In the genomic region with DNA sequence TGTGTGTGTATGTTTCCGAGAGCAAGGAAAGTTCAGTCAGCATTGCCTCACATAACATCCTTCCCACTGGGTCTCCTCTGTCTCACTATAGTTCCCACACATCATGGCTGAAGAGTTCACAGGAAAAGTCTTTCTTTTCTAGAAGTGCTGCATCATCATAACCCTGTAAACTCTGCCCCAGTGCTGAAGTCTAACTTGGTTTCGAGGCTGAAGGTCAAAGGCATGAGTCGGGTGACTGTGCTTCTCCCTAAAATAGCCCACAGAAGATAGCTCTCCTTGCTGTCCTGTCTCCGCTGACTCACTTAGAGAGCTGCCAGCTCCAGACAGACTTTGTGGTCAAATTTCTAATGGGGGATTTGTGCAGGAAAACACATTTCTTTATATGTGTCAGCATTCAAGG, we compare ENCODE assay signal across 10 mouse cellular contexts.
A peak's percentile ranks its signal among the peaks of the same experiment; 100 is the strongest.
DNase-seq lines count a peak whose midpoint lies in the region; ATAC-seq and TF ChIP-seq lines count a peak whose summit lies in the region.
"Had no signal": no experiment of that assay in that cellular context is flagged by ENCODE, and none has a peak within 500 bp of the region (broad histone marks: within the 10 kb centered on the region; RNA-seq: fewer than 3 reads in every experiment).

No protein-coding gene starts in this region.

- TF ChIP-seq CTCF in liver, embryonic 14.5 days (IDR thresholded peaks at IDR 0.05; ENCODE audit: low read depth), result no peak

- H3K9me3 ChIP-seq in heart, embryonic 11.5 days (replicated peaks; ENCODE audit: control insufficient read depth, low read length), result no peaks in the 10 kb centered on the region
- H3K9me3 ChIP-seq in heart, embryonic 13.5 days, result no peaks in the 10 kb centered on the region
- no peaks in the 10 kb centered on the region for H3K9me3 ChIP-seq in liver, embryonic 14.5 days (ENCODE audit: control insufficient read depth, low read length)

- no peaks in the 10 kb centered on the region for H3K36me3 ChIP-seq in heart, embryonic 11.5 days (ENCODE audit: control insufficient read depth, insufficient read depth, low read length)
- no peaks in the 10 kb centered on the region for H3K36me3 ChIP-seq in heart, embryonic 13.5 days
- H3K36me3 ChIP-seq in liver, embryonic 14.5 days (replicated peaks; ENCODE audit: control insufficient read depth, insufficient read depth, low read depth), result no peaks in the 10 kb centered on the region

- 49% methylated on average over 4 of the region's 4 CpGs for WGBS in heart, embryonic 11.5 days (ENCODE audit: insufficient replicate concordance)
- WGBS in heart, embryonic 13.5 days, result 33% methylated on average over 4 of the region's 4 CpGs
- 17% methylated on average over 4 of the region's 4 CpGs for WGBS in liver, embryonic 14.5 days (ENCODE audit: insufficient replicate concordance)

- H3K4me3 ChIP-seq in heart, embryonic 11.5 days (ENCODE audit: low read depth, low read length), result no peak overlapping the region
- H3K4me3 ChIP-seq in heart, embryonic 13.5 days, result no peak overlapping the region
- no peak overlapping the region for H3K4me3 ChIP-seq in liver, embryonic 14.5 days (ENCODE audit: insufficient read depth in 1 of 2, low read depth in 2 of 2, low read length in 2 of 2)
- H3K4me3 ChIP-seq: left cerebral cortex, adult 2 months had no signal

- TF ChIP-seq EP300 in liver, embryonic 14.5 days (IDR thresholded peaks at IDR 0.05; ENCODE audit: low read depth), result no peak

- H3K4me2 ChIP-seq in heart, embryonic 11.5 days, result no peak overlapping the region
- H3K4me2 ChIP-seq in heart, embryonic 13.5 days, result no peak overlapping the region
- H3K4me2 ChIP-seq in liver, embryonic 14.5 days (ENCODE audit: low read depth), result no peak overlapping the region

- H3K9ac ChIP-seq in heart, embryonic 11.5 days (ENCODE audit: low read depth, low read length), result no peak overlapping the region
- H3K9ac ChIP-seq in heart, embryonic 13.5 days, result no peak overlapping the region
- H3K9ac ChIP-seq in liver, embryonic 14.5 days (replicated peaks), result no peak overlapping the region

- H3K27ac ChIP-seq in heart, embryonic 11.5 days (ENCODE audit: low read depth, low read length), result no peak overlapping the region
- H3K27ac ChIP-seq in heart, embryonic 13.5 days (replicated peaks), result peak overlapping the region; percentile 54
- H3K27ac ChIP-seq in liver, embryonic 14.5 days, result no peak overlapping the region
- H3K27ac ChIP-seq: left cerebral cortex, adult 2 months had no signal

- H3K27me3 ChIP-seq in heart, embryonic 11.5 days (ENCODE audit: control insufficient read depth, insufficient read depth, low read length), result no peaks in the 10 kb centered on the region
- no peaks in the 10 kb centered on the region for H3K27me3 ChIP-seq in heart, embryonic 13.5 days (replicated peaks)
- H3K27me3 ChIP-seq in liver, embryonic 14.5 days (ENCODE audit: control insufficient read depth, insufficient read depth, low read length), result no peaks in the 10 kb centered on the region

- no peak for ATAC-seq in heart, embryonic 11.5 days (replicated peaks; ENCODE audit: insufficient number of reproducible peaks, low FRiP score, low TSS enrichment)
- no peak for ATAC-seq in heart, embryonic 13.5 days (ENCODE audit: extremely low read depth, insufficient number of reproducible peaks, low FRiP score, low TSS enrichment)
- ATAC-seq in liver, embryonic 14.5 days (ENCODE audit: insufficient read depth), result peak; percentile 56

- peak; percentile 45 to 66 for DNase-seq in heart, adult 18-20 months
- peak; percentile 37 for DNase-seq in adrenal gland, adult 8-10 months
- no peak for DNase-seq in liver, embryonic 14.5 days (ENCODE audit: low read depth in 3 of 3, low spot score in 3 of 3)
- no peak for DNase-seq in Muller cell, postnatal 12 days (ENCODE audit: inconsistent ontology term)
- no peak for DNase-seq in testis, postnatal 14 days (ENCODE audit: low spot score)
- no peak for DNase-seq in frontal cortex, postnatal 25 days (ENCODE audit: low spot score in 2 of 2)
- DNase-seq: lung, postnatal 14 days had no signal

- no peaks in the 10 kb centered on the region for H3K4me1 ChIP-seq in heart, embryonic 11.5 days (ENCODE audit: control insufficient read depth, insufficient read depth, low read length)
- peaks cover 12% of the 10 kb centered on the region for H3K4me1 ChIP-seq in heart, embryonic 13.5 days
- H3K4me1 ChIP-seq in liver, embryonic 14.5 days (replicated peaks; ENCODE audit: control insufficient read depth in 2 of 2, insufficient read depth in 2 of 2, low read length in 1 of 2), result no peaks in the 10 kb centered on the region

Comparison
In these comparisons a context has a peak if more than half of its experiments do, and no peak if none do; other contexts are left out.
1. DNase-seq: peak in heart, adult 18-20 months (2 of 2) and adrenal gland, adult 8-10 months (single experiment); none in liver, embryonic 14.5 days (0 of 3), Muller cell, postnatal 12 days (single experiment), testis, postnatal 14 days (single experiment) and frontal cortex, postnatal 25 days (0 of 2).